Mouse (Mus musculus) heart, postnatal 0 days (tissue): Measurements from ENCODE around the gene Uap1l1. TPM values are rescaled to one million over a fixed set of nuclear protein-coding genes. Genes with fewer than 3 reads are reported as not detected.
A peak's percentile ranks its signal among the peaks of the same experiment; 100 is the strongest.

Source experiments
- ATAC-seq: fragments of 200-750 bp; cut with Nextera tagmentation; 2 replicates; pipeline ENCODE4 v1.8.0; 2017; ENCODE audit warnings: low read depth, moderate number of reproducible peaks, moderate library complexity; ENCODE audit not compliant: insufficient read depth
- DNase-seq: peaks from one replicate; pipeline ENCODE4 v3.0.0-alpha.2; 2016; ENCODE audit warnings: low spot score
- H3K27ac ChIP-seq: fragments of 300-500 bp; sonication (generic); 2 replicates; pipeline ENCODE4 v1.5.1; 2014; ENCODE audit warnings: low read depth, mild to moderate bottlenecking
- H3K27me3 ChIP-seq: fragments of 300-500 bp; sonication (generic); 2 replicates; pipeline ENCODE4 v1.6.1; 2014; ENCODE audit warnings: low read length, mixed read lengths; ENCODE audit not compliant: control insufficient read depth, insufficient read depth
- H3K36me3 ChIP-seq: fragments of 300-500 bp; sonication (generic); replicated peaks from 2 replicates; pipeline ENCODE4 v1.6.1; 2014; ENCODE audit warnings: low read length, mixed read lengths; ENCODE audit not compliant: control insufficient read depth, insufficient read depth
- H3K4me1 ChIP-seq: fragments of 300-500 bp; sonication (generic); 2 replicates; pipeline ENCODE4 v1.6.1; 2014; ENCODE audit warnings: antibody characterized with exemption; ENCODE audit not compliant: control insufficient read depth, insufficient read depth
- H3K4me2 ChIP-seq: fragments of 300-500 bp; sonication (generic); 2 replicates; pipeline ENCODE4 v1.6.1; 2014; ENCODE audit warnings: low read depth, mild to moderate bottlenecking, low read length, moderate library complexity
- H3K4me3 ChIP-seq: fragments of 300-500 bp; sonication (generic); 2 replicates; pipeline ENCODE4 v1.5.1; 2014; ENCODE audit warnings: low read depth, low read length
- H3K9ac ChIP-seq: fragments of 300-500 bp; sonication (generic); replicated peaks from 2 replicates; pipeline ENCODE4 v1.6.1; 2014; ENCODE audit warnings: low read depth, low read length, mixed read lengths
- H3K9me3 ChIP-seq: fragments of 300-500 bp; sonication (generic); replicated peaks from 2 replicates; pipeline ENCODE4 v1.6.1; 2016; ENCODE audit warnings: low read length; ENCODE audit not compliant: control insufficient read depth
- CTCF ChIP-seq: IDR thresholded peaks from 2 replicates; pipeline ENCODE4 v1.5.1; 2016; ENCODE audit warnings: antibody characterized with exemption, control low read depth, low read depth
- EP300 ChIP-seq: IDR thresholded peaks from 2 replicates; pipeline ENCODE4 v1.6.1; 2016; ENCODE audit warnings: antibody characterized with exemption, low read depth
- WGBS: fragments of 180-500 bp; shearing (Covaris S2); extraction: QIAGEN DNeasy Blood & Tissue Kit; methylation state at CpG from one replicate; pipeline ENCODE4 v1.1.7; 2014; 5-methylcytosine and 5-hydroxymethylcytosine counted together
- polyA plus RNA-seq: library from polyadenylated mRNA; unstranded; fragments of >200 nt; fragmentation: Nextera tagmentation; extraction: Ambion mirVana; gene quantifications from 2 replicates; pipeline ENCODE4 v1.2.1, GENCODE M21; 2015
- total RNA-seq: library from RNA; depleted of rRNA; stranded (reverse); fragments of >200 nt; gene quantifications from 2 replicates; pipeline ENCODE4 v1.2.3, GENCODE M21; 2014; ENCODE audit warnings: low replicate concordance

Gene Uap1l1
- total and polyA plus RNA-seq, 2 experiments from 2014 or later: 1.3 to 14.3 TPM

DNA sequence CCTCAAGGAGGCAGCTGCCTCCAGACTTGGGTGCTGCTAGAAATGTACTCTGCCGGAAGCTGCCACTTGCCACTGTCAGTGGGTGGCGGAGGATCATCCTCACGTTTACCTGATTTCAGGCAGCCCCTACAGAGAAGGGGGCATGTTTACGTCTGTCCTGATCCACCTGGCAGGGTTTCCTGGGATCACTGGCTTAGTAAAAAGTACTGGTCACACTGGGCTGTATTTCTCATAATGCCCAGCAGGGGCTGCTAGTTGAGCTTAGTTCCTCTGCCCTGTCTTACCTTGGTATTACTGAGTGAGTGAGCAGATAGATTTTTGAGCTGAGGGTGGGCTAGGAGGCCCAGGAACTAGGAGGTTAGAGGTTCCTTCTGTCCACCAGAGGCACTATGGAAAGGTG is 11.1 kb upstream of the Uap1l1 start:
- H3K4me2 ChIP-seq: no peak overlapping the region
- H3K9me3 ChIP-seq: no peaks in the 10 kb centered on the region
- TF ChIP-seq EP300: no peak
- TF ChIP-seq CTCF: peak; percentile 69
- H3K9ac ChIP-seq: no peak overlapping the region
- 62% methylated on average over 4 of the region's 4 CpGs for WGBS
- no peak overlapping the region for H3K27ac ChIP-seq
- H3K4me3 ChIP-seq: no peak overlapping the region
- H3K4me1 ChIP-seq: peaks cover 17% of the 10 kb centered on the region
- no peaks in the 10 kb centered on the region for H3K27me3 ChIP-seq
- DNase-seq (no peak), ATAC-seq (no peak)
- H3K36me3 ChIP-seq: peaks cover 30% of the 10 kb centered on the region

DNA sequence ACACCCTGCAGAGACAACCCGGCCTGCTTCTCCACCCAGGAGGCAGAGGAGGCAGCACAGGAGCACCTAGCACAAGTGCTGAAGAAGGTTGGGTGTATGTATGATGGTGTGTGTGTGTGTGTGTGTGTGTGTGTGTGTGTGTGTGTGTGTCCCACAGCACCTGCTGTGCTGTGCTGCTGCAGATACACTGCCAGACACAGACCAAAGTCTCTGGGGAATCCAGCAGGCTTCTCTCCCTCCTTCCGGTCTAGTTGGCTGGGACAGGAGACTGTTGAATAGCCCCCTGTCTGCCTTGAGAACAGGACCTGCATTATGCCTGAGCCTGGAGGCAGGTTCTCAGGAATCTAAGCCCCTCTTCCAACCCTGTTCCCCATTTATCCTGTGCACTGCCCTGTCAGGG is 7.9 kb upstream of the Uap1l1 start:
- DNase-seq (no peak), ATAC-seq (no peak)
- Histone ChIP-seq H3K4me3 (peak overlapping the region; percentile 74), H3K4me1 (peaks cover 17% of the 10 kb centered on the region), H3K9ac (0 out of 2 replicates have a peak overlapping the region, but pooled peaks have one; percentile 6), H3K27me3 (no peaks in the 10 kb centered on the region), H3K4me2 (peak overlapping the region; percentile 99), H3K9me3 (no peaks in the 10 kb centered on the region), H3K36me3 (peaks cover 29% of the 10 kb centered on the region), H3K27ac (no peak overlapping the region)
- no peak for TF ChIP-seq EP300
- 49% methylated on average over 2 of the region's 2 CpGs for WGBS

DNA sequence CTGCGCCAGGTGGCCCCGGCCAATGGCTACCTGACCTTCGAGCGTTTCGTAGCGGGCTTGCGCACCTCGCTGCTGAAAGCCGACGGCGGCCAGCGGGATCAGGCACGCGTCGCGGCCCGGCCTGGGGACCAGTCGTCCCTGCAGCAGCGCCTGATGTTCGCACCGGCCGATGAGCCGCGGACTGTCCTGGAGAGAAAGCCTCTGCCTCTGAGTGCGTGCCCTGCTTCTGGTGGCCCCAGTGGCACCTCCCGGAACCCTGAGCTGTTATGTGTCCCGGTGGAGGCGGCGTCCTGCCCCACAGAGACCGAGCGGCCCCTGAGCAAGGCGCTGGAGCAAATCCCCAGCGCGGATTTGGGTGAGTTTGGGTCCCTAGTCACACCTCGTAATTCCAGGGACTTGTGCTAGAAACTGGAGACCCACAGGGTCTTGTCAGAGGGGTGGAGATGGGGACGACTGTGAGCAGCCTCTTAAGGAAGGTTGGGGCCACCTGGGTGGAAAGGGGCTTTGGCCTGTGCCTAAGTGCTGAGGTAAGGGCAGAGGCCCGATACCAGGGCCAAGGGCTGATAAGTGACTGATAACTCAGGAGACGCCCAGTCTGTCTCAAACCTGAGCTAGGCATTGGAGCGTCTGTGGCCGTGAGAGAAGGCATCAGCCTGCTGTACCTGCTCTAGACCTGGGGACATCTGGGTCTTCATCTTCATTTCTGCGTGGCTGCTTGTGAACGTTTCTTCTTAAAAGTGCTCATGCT is 7.3 kb upstream of the Uap1l1 start:
- no peaks in the 10 kb centered on the region for H3K9me3 ChIP-seq
- peaks cover 23% of the 10 kb centered on the region; the same call in 1 of the 2 replicates for H3K36me3 ChIP-seq
- no peaks in the 10 kb centered on the region for H3K27me3 ChIP-seq
- H3K4me1 ChIP-seq: peaks cover 17% of the 10 kb centered on the region
- no peak overlapping the region for H3K27ac ChIP-seq
- peak overlapping the region; percentile 47; the same call in 1 of the 2 replicates for H3K9ac ChIP-seq
- H3K4me3 ChIP-seq: peak overlapping the region; percentile 74
- WGBS: 2% methylated on average over 42 of the region's 42 CpGs
- no peak for DNase-seq
- TF ChIP-seq CTCF (no peak), EP300 (no peak)
- H3K4me2 ChIP-seq: peak overlapping the region; percentile 99
- no peak for ATAC-seq

DNA sequence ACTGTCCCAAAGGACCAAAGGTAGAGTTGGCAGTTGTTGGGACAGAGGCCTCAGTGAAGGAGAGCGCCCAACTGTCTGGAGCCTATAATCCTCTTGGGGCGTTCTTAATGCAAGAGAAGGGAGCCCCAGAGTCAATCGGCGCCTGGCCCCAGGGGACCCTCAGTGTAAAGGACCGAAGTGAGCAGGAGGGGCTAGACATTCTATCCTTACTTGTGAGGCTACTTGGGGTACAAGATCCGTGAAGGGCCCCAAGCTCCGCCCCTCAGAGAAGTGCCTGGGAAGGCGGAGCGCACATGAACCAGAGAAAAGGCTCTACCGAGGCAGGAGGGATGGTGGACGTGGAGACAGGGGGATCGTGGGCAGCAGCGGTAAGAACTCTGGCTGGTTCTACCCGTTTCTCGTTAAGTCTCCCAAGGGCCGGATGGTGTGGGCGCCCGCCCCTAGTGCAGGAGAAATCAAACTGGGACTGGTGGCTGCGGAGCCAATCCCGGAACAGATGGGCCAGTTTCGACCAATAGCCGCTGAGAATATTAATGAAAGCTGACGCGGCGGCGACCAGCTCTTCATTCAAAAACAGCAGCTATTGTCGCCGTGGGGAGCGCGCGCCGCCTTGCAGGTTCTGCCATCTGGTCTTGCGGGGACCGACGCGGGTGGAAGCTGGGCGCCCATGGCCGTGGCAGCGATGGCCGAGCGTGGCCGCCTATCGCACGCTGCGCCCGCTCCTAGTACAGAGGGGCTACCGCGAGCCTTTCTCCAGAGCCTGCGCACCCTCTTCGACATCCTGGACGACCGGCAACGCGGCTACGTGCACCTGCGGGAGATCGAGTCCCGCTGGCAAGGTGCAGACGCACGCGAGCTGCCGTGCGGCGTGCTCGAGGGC is 6.5 kb upstream of the Uap1l1 start, which contains the start of gene Sapcd2:
Gene Sapcd2 (plus strand): TSS at position 558 of the 880 bp plus-strand sequence.
- peak within 1 kb of the TSS; percentile 74 for H3K4me3 ChIP-seq
- peak within 1 kb of the TSS; percentile 99 for H3K4me2 ChIP-seq
- H3K27me3 ChIP-seq: peaks cover 3% of the 10 kb centered on the region; the same call in 1 of the 2 replicates
- no peak within 1 kb of the TSS for H3K27ac ChIP-seq
- WGBS: 2% methylated on average over 65 of the region's 65 CpGs
- DNase-seq (peak; percentile 86), ATAC-seq (peak; percentile 91)
- H3K9ac ChIP-seq: peak within 1 kb of the TSS; percentile 47; the same call in 1 of the 2 replicates
- peaks cover 17% of the 10 kb centered on the region for H3K4me1 ChIP-seq
- H3K9me3 ChIP-seq: no peaks in the 10 kb centered on the region
- peaks cover 17% of the 10 kb centered on the region; the same call in 1 of the 2 replicates for H3K36me3 ChIP-seq
- TF ChIP-seq EP300 (no peak), CTCF (no peak)

DNA sequence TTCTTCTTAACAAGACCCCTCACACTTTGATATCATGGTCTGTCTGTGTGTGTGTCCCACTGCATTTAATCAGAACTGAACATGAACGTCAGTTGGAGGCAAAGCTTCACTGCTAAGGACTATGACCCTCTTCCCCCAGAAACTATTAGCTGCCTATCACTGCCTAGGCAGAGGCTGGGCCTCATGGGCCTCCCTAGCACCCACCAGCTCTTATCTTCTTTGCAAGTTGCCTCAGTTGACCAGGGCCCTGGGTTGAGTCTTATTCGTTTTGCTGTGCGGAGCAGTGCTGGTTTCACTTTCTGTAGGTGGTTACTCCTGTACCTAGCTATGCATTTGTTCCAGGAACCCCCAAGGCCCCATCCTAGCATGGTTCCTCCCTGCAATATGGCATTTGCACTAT is 4.5 kb upstream of the Uap1l1 start:
- no peak for TF ChIP-seq CTCF
- no peak for TF ChIP-seq EP300
- H3K4me1 ChIP-seq: peaks cover 24% of the 10 kb centered on the region
- no peaks in the 10 kb centered on the region for H3K9me3 ChIP-seq
- DNase-seq (no peak), ATAC-seq (no peak)
- peaks cover 6% of the 10 kb centered on the region; the same call in 1 of the 2 replicates for H3K27me3 ChIP-seq
- H3K27ac ChIP-seq: no peak overlapping the region
- no peak overlapping the region for H3K9ac ChIP-seq
- no peak overlapping the region for H3K4me3 ChIP-seq
- no peak overlapping the region for H3K4me2 ChIP-seq
- WGBS: 79% methylated on average over 3 of the region's 3 CpGs
- peaks cover 2% of the 10 kb centered on the region; the same call in 1 of the 2 replicates for H3K36me3 ChIP-seq
